Mouse (Mus musculus) heart, postnatal 0 days (tissue): ENCODE measurements at regions not wholly inside any gene's neighbourhood (a gene's known extent, or its start where the extent isn't known, plus 50 kb on each side); places are given as distances from the start of the nearest gene placed in this dataset.

Source experiments
- CTCF ChIP-seq: IDR thresholded peaks from 2 replicates; pipeline ENCODE4 v1.5.1; 2016; ENCODE audit warnings: antibody characterized with exemption, control low read depth, low read depth
- EP300 ChIP-seq: IDR thresholded peaks from 2 replicates; pipeline ENCODE4 v1.6.1; 2016; ENCODE audit warnings: antibody characterized with exemption, low read depth

DNA sequence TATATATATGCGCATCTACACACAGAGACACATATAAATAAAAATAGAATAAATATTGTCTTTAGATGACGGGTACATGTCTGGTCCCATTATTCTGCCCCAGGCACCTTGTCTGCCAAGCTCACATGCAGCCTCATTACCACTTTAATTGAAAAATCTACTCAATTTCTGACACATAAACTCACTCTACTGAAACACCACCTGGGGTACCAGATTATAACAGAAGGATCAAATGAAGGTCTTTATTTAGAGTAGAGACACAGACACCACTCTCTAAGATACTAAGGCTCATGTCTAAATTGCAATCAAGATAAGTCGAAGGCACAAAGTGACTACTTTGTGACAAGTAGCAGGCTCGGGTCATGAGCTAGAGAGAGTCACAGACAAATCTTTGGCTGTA lies 138.9 kb downstream of the Mreg start:
- TF ChIP-seq CTCF (no peak), EP300 (no peak)
